Mouse (Mus musculus): Measurements from ENCODE around the gene Plrg1.

Gene Plrg1

GRCm38 (mm10) chr3:83052102-83052501 lies 3.2 kb upstream of the Plrg1 start:
- DNase-seq (ENCODE audit: low read depth, low spot score): no peak

GRCm38 (mm10) chr3:83053126-83053525 lies 2.2 kb upstream of the Plrg1 start:
- DNase-seq (ENCODE audit: low read depth, low spot score): no peak

GRCm38 (mm10) chr3:83053758-83054157 lies 1.6 kb upstream of the Plrg1 start:
- peak; percentile 48 for DNase-seq (ENCODE audit: low read depth, low spot score)

- DNase-seq (ENCODE audit: low read depth, low spot score): no peak
Measured at GRCm38 (mm10) chr3:83054759-83055158, 563 bp upstream of the Plrg1 start.

- no peak for DNase-seq (ENCODE audit: low read depth, low spot score)
Measured at GRCm38 (mm10) chr3:83057046-83057445, 1.7 kb downstream of the Plrg1 start.

- no peak for DNase-seq (ENCODE audit: low read depth, low spot score)
Measured at GRCm38 (mm10) chr3:83067920-83068319, 12.6 kb downstream of the Plrg1 start.

GRCm38 (mm10) chr3:83068869-83069268 lies 13.5 kb downstream of the Plrg1 start:
- DNase-seq (ENCODE audit: low read depth, low spot score): no peak

GRCm38 (mm10) chr3:83070231-83070630 lies 14.9 kb downstream of the Plrg1 start:
- no peak for DNase-seq (ENCODE audit: low read depth, low spot score)

- no peak for DNase-seq (ENCODE audit: low read depth, low spot score)
Measured at GRCm38 (mm10) chr3:83076563-83076962, 21.2 kb downstream of the Plrg1 start.

- peak; percentile 58 for DNase-seq (ENCODE audit: low read depth, low spot score)
Measured at GRCm38 (mm10) chr3:83080567-83081055, 25.3 kb downstream of the Plrg1 start.

- no peak for DNase-seq (ENCODE audit: low read depth, low spot score)
Measured at GRCm38 (mm10) chr3:83097586-83097985, 42.3 kb downstream of the Plrg1 start.

- DNase-seq (ENCODE audit: low read depth, low spot score): no peak
Measured at GRCm38 (mm10) chr3:83098546-83099034, 43.3 kb downstream of the Plrg1 start.

GRCm38 (mm10) chr3:83099139-83099538 lies 43.8 kb downstream of the Plrg1 start:
- no peak for DNase-seq (ENCODE audit: low read depth, low spot score)

- DNase-seq (ENCODE audit: low read depth, low spot score): no peak
Measured at GRCm38 (mm10) chr3:83099651-83100050, 44.3 kb downstream of the Plrg1 start.

- DNase-seq (ENCODE audit: low read depth, low spot score): no peak
Measured at GRCm38 (mm10) chr3:83102286-83102685, 47.0 kb downstream of the Plrg1 start.

- no peak for DNase-seq (ENCODE audit: low read depth, low spot score)
Measured at GRCm38 (mm10) chr3:83110163-83110562, 54.8 kb downstream of the Plrg1 start.

GRCm38 (mm10) chr3:83111485-83112261 lies 56.4 kb downstream of the Plrg1 start:
- DNase-seq (ENCODE audit: low read depth, low spot score): no peak

GRCm38 (mm10) chr3:83112869-83113268 lies 57.5 kb downstream of the Plrg1 start:
- no peak for DNase-seq (ENCODE audit: low read depth, low spot score)

- no peak for DNase-seq (ENCODE audit: low read depth, low spot score)
Measured at GRCm38 (mm10) chr3:83114946-83115345, 59.6 kb downstream of the Plrg1 start.

- no peak for DNase-seq (ENCODE audit: low read depth, low spot score)
Measured at GRCm38 (mm10) chr3:83117592-83117991, 62.3 kb downstream of the Plrg1 start.

Measured in CD4-positive helper T cell, adult 2 months (primary cell).